Mouse (Mus musculus) forebrain, embryonic 16.5 days (tissue): ENCODE data around the gene Alkbh1. TPM values are rescaled to one million over a fixed set of nuclear protein-coding genes. Genes with fewer than 3 reads are reported as not detected.
"Not testable (repeated sequence)": the region's sequence is repeated elsewhere in the genome, so short reads cannot be mapped to it uniquely, and the experiment has no call there.

Experiments
- ATAC-seq: fragments of 200-750 bp; cut with Nextera tagmentation; 2 replicates; pipeline ENCODE4 v1.8.0; 2017; ENCODE audit warnings: mild to moderate bottlenecking, moderate library complexity
- H3K27ac ChIP-seq: fragments of 300-500 bp; sonication (generic); 2 replicates; pipeline ENCODE4 v1.5.1; 2014; ENCODE audit warnings: low read length, control low read depth
- H3K27me3 ChIP-seq: fragments of 300-500 bp; sonication (generic); replicated peaks from 2 replicates; pipeline ENCODE4 v1.6.1; 2014; ENCODE audit warnings: low read length; ENCODE audit not compliant: control insufficient read depth, insufficient read depth
- H3K36me3 ChIP-seq: fragments of 300-500 bp; sonication (generic); 2 replicates; pipeline ENCODE4 v1.6.1; 2014; ENCODE audit not compliant: control insufficient read depth, insufficient read depth
- H3K4me1 ChIP-seq: fragments of 300-500 bp; sonication (generic); replicated peaks from 2 replicates; pipeline ENCODE4 v1.6.1; 2014; ENCODE audit warnings: low read length; ENCODE audit not compliant: control insufficient read depth, insufficient read depth
- H3K4me2 ChIP-seq: fragments of 300-500 bp; sonication (generic); 2 replicates; pipeline ENCODE4 v1.6.1; 2014; ENCODE audit warnings: mild to moderate bottlenecking, low read length, control low read depth
- H3K4me3 ChIP-seq: fragments of 300-500 bp; sonication (generic); replicated peaks from 2 replicates; pipeline ENCODE4 v1.5.1; 2014; ENCODE audit warnings: mild to moderate bottlenecking, low read length, control low read depth
- H3K9ac ChIP-seq: fragments of 300-500 bp; sonication (generic); replicated peaks from 2 replicates; pipeline ENCODE4 v1.6.1; 2014; ENCODE audit warnings: low read depth, low read length, control low read depth
- H3K9me3 ChIP-seq: fragments of 300-500 bp; sonication (generic); 2 replicates; pipeline ENCODE4 v1.6.1; 2016; ENCODE audit warnings: low read length; ENCODE audit not compliant: control insufficient read depth
- WGBS: fragments of 180-500 bp; shearing (Covaris S2); extraction: QIAGEN DNeasy Blood & Tissue Kit; methylation state at CpG from one replicate; pipeline ENCODE4 v1.1.7; 2014; 5-methylcytosine and 5-hydroxymethylcytosine counted together
- polyA plus RNA-seq: library from polyadenylated mRNA; unstranded; fragments of >200 nt; fragmentation: Nextera tagmentation; extraction: Ambion mirVana; gene quantifications from 2 replicates; pipeline ENCODE4 v1.2.1, GENCODE M21; 2015

Gene Alkbh1
- 42.3 and 47.1 TPM in 2 replicates for polyA plus RNA-seq

GRCm38 (mm10) chr12:87443700-87444122 is at the start of gene Alkbh1, which contains the start of gene Slirp:
TSS of gene Alkbh1 (minus strand) at chr12:87444017.
TSS of gene Slirp (plus strand) at chr12:87443896.
- Histone ChIP-seq H3K4me3 (peak within 1 kb of the TSS; percentile 80), H3K9ac (peak within 1 kb of the TSS; percentile 88), H3K4me1 (peaks cover 21% of the 10 kb centered on the region), H3K9me3 (no peaks in the 10 kb centered on the region), H3K27ac (peak within 1 kb of the TSS; percentile 77), H3K4me2 (peak within 1 kb of the TSS; percentile 93), H3K27me3 (no peaks in the 10 kb centered on the region), H3K36me3 (peaks cover 21% of the 10 kb centered on the region)
- peak; percentile 96 for ATAC-seq
- under 1% methylated on average over 28 of the region's 28 CpGs for WGBS

GRCm38 (mm10) chr12:87488683-87489082 is 44.9 kb upstream of the Alkbh1 start:
- not testable (repeated sequence) for H3K4me2 ChIP-seq, H3K9ac ChIP-seq, H3K4me1 ChIP-seq, H3K9me3 ChIP-seq, H3K36me3 ChIP-seq, ATAC-seq, H3K4me3 ChIP-seq, H3K27ac ChIP-seq, H3K27me3 ChIP-seq
- 77% methylated on average over 2 of the region's 2 CpGs for whole genome bisulfite sequencing

GRCm38 (mm10) chr12:87482482-87482881 is 38.7 kb upstream of the Alkbh1 start:
- not testable (repeated sequence) for H3K27ac ChIP-seq, H3K4me2 ChIP-seq, H3K9ac ChIP-seq, H3K27me3 ChIP-seq, H3K4me3 ChIP-seq, H3K9me3 ChIP-seq, H3K4me1 ChIP-seq, H3K36me3 ChIP-seq, ATAC-seq
- WGBS, result 89% methylated on average over 5 of the region's 5 CpGs

GRCm38 (mm10) chr12:87474756-87475155 is 30.9 kb upstream of the Alkbh1 start:
- Histone ChIP-seq H3K9ac (no peak overlapping the region), H3K36me3 (no peaks in the 10 kb centered on the region), H3K4me1 (peaks cover 12% of the 10 kb centered on the region), H3K4me3 (no peak overlapping the region), H3K27ac (no peak overlapping the region), H3K9me3 (no peaks in the 10 kb centered on the region), H3K27me3 (no peaks in the 10 kb centered on the region), H3K4me2 (no peak overlapping the region)
- 86% methylated on average over 3 of the region's 3 CpGs for WGBS
- ATAC-seq, result no peak

- peak; percentile 98 for ATAC-seq
- Histone ChIP-seq H3K4me3 (peak within 1 kb of the TSS; percentile 58), H3K9me3 (no peaks in the 10 kb centered on the region), H3K4me1 (peaks cover 12% of the 10 kb centered on the region), H3K9ac (peak within 1 kb of the TSS; percentile 85), H3K27me3 (no peaks in the 10 kb centered on the region), H3K4me2 (peak within 1 kb of the TSS; percentile 77), H3K27ac (peak within 1 kb of the TSS; percentile 88), H3K36me3 (0 out of 2 replicates have a peak, but pooled peaks cover 1% of the 10 kb centered on the region)
- WGBS, result 2% methylated on average over 45 of the region's 45 CpGs
These were observed 28.4 kb upstream of the Alkbh1 start, which contains the start of gene Snw1 for GRCm38 (mm10) chr12:87471964-87472786. TSS of gene Snw1 (minus strand) at chr12:87472274.

- no peak for ATAC-seq
- Histone ChIP-seq H3K4me1 (peaks cover 12% of the 10 kb centered on the region), H3K27ac (peak overlapping the region; percentile 88), H3K4me3 (peak overlapping the region; percentile 58), H3K36me3 (0 out of 2 replicates have a peak, but pooled peaks cover 2% of the 10 kb centered on the region), H3K27me3 (no peaks in the 10 kb centered on the region), H3K4me2 (peak overlapping the region; percentile 77), H3K9me3 (no peaks in the 10 kb centered on the region), H3K9ac (peak overlapping the region; percentile 85)
- 0% methylated on average over 19 of the region's 19 CpGs for WGBS
These were observed 27.7 kb upstream of the Alkbh1 start for GRCm38 (mm10) chr12:87471421-87471963.

GRCm38 (mm10) chr12:87470263-87471136 is 26.7 kb upstream of the Alkbh1 start:
- no peak overlapping the region for H3K9ac ChIP-seq
- H3K27me3 ChIP-seq, result no peaks in the 10 kb centered on the region
- 0 out of 2 replicates have a peak, but pooled peaks cover 2% of the 10 kb centered on the region for H3K36me3 ChIP-seq
- H3K4me3 ChIP-seq, result peak overlapping the region; percentile 58
- no peaks in the 10 kb centered on the region for H3K9me3 ChIP-seq
- peaks cover 12% of the 10 kb centered on the region for H3K4me1 ChIP-seq
- peak overlapping the region; percentile 77 for H3K4me2 ChIP-seq
- no peak overlapping the region for H3K27ac ChIP-seq
- ATAC-seq, result no peak
- WGBS, result 64% methylated on average over 7 of the region's 7 CpGs

- Histone ChIP-seq H3K27ac (no peak overlapping the region), H3K27me3 (no peaks in the 10 kb centered on the region), H3K4me2 (no peak overlapping the region), H3K9me3 (no peaks in the 10 kb centered on the region), H3K4me3 (no peak overlapping the region), H3K9ac (no peak overlapping the region), H3K36me3 (peaks cover 34% of the 10 kb centered on the region), H3K4me1 (no peaks in the 10 kb centered on the region; the same call in 1 of the 2 replicates)
- ATAC-seq, result no peak
- WGBS, result 90% methylated on average over 6 of the region's 6 CpGs
These were observed 21.0 kb upstream of the Alkbh1 start for GRCm38 (mm10) chr12:87464678-87465297.
